ENCODE assay signal across 9 mouse cellular contexts in genomic region chr7:39655709-39656397, GRCm38 (mm10).
DNase-seq lines count a peak whose midpoint lies in the region; ATAC-seq and TF ChIP-seq lines count a peak whose summit lies in the region.
"Had no signal": no experiment of that assay in that cellular context is flagged by ENCODE, and none has a peak within 500 bp of the region (broad histone marks: within the 10 kb centered on the region; RNA-seq: fewer than 3 reads in every experiment).

No protein-coding gene starts in this region.

- H3K4me3 ChIP-seq in heart, embryonic 11.5 days (ENCODE audit: low read depth, low read length), result peak overlapping the region; percentile 44
- peak overlapping the region; percentile 57 for H3K4me3 ChIP-seq in ES-Bruce4 (ENCODE audit: low read depth, low read length)
- H3K4me3 ChIP-seq in forebrain, embryonic 14.5 days (ENCODE audit: low read depth, low read length), result peak overlapping the region; percentile 37
- H3K4me3 ChIP-seq in liver, embryonic 13.5 days (replicated peaks), result peak overlapping the region; percentile 49
- H3K4me3 ChIP-seq in stomach, embryonic 16.5 days (replicated peaks; ENCODE audit: low read length), result peak overlapping the region; percentile 47

- intact Hi-C loops in heart, postnatal 25 days (cut with DNase I), result no loop called here

- H3K4me1 ChIP-seq in heart, embryonic 11.5 days (ENCODE audit: control insufficient read depth, insufficient read depth, low read length), result no peaks in the 10 kb centered on the region; the same call in 1 of the 2 replicates
- no peaks in the 10 kb centered on the region for H3K4me1 ChIP-seq in ES-Bruce4 (ENCODE audit: control insufficient read depth, insufficient read depth, low read length)
- H3K4me1 ChIP-seq in forebrain, embryonic 14.5 days (ENCODE audit: control insufficient read depth, insufficient read depth, low read length), result peaks cover 5% of the 10 kb centered on the region; the same call in 1 of the 2 replicates
- H3K4me1 ChIP-seq in liver, embryonic 13.5 days (replicated peaks), result no peaks in the 10 kb centered on the region
- H3K4me1 ChIP-seq in stomach, embryonic 16.5 days (ENCODE audit: control insufficient read depth, insufficient read depth, low read length), result no peaks in the 10 kb centered on the region

- 0 out of 2 replicates have a peak overlapping the region, but pooled peaks have one; percentile 41 for H3K27ac ChIP-seq in heart, embryonic 11.5 days (ENCODE audit: low read depth, low read length)
- no peak overlapping the region for H3K27ac ChIP-seq in ES-Bruce4 (ENCODE audit: insufficient read depth, low read length)
- H3K27ac ChIP-seq in forebrain, embryonic 14.5 days (ENCODE audit: low read depth, low read length), result peak overlapping the region; percentile 85
- H3K27ac ChIP-seq in liver, embryonic 13.5 days, result no peak overlapping the region
- peak overlapping the region; percentile 52 for H3K27ac ChIP-seq in stomach, embryonic 16.5 days (ENCODE audit: low read length)

- H3K9ac ChIP-seq in heart, embryonic 11.5 days (ENCODE audit: low read depth, low read length), result peak overlapping the region; percentile 75
- peak overlapping the region; percentile 59 for H3K9ac ChIP-seq in ES-Bruce4 (ENCODE audit: low read depth, poor library complexity, severe bottlenecking)
- peak overlapping the region; percentile 77 for H3K9ac ChIP-seq in forebrain, embryonic 14.5 days (ENCODE audit: low read length)
- H3K9ac ChIP-seq in liver, embryonic 13.5 days, result 0 out of 2 replicates have a peak overlapping the region, but pooled peaks have one; percentile 22
- H3K9ac ChIP-seq in stomach, embryonic 16.5 days (ENCODE audit: low read length), result peak overlapping the region; percentile 67

- TF ChIP-seq POLR2A in ES-Bruce4 (IDR thresholded peaks at IDR 0.05; ENCODE audit: insufficient read depth, low read length), result no peak

- H3K27me3 ChIP-seq in heart, embryonic 11.5 days (ENCODE audit: control insufficient read depth, insufficient read depth, low read length), result no peaks in the 10 kb centered on the region
- no peaks in the 10 kb centered on the region for H3K27me3 ChIP-seq in ES-Bruce4 (ENCODE audit: control insufficient read depth, insufficient read depth, low read length, poor library complexity, severe bottlenecking)
- no peaks in the 10 kb centered on the region for H3K27me3 ChIP-seq in forebrain, embryonic 14.5 days (replicated peaks; ENCODE audit: control insufficient read depth, insufficient read depth, low read length)
- no peaks in the 10 kb centered on the region for H3K27me3 ChIP-seq in liver, embryonic 13.5 days
- H3K27me3 ChIP-seq in stomach, embryonic 16.5 days (ENCODE audit: control insufficient read depth, insufficient read depth, low read length), result no peaks in the 10 kb centered on the region

- no peak for TF ChIP-seq CTCF in ES-Bruce4 (IDR thresholded peaks at IDR 0.05; ENCODE audit: low read depth, low read length)

- 30% methylated on average over 13 of the region's 13 CpGs for WGBS in heart, embryonic 11.5 days (ENCODE audit: insufficient replicate concordance)
- 42% methylated on average over 13 of the region's 13 CpGs for WGBS in forebrain, embryonic 14.5 days
- whole genome bisulfite sequencing in liver, embryonic 13.5 days (ENCODE audit: insufficient replicate concordance), result 30% methylated on average over 13 of the region's 13 CpGs
- 31% methylated on average over 13 of the region's 13 CpGs for WGBS in stomach, embryonic 16.5 days

- H3K4me2 ChIP-seq in heart, embryonic 11.5 days, result peak overlapping the region; percentile 71
- H3K4me2 ChIP-seq in forebrain, embryonic 14.5 days (ENCODE audit: low read length), result peak overlapping the region; percentile 65
- H3K4me2 ChIP-seq in liver, embryonic 13.5 days, result peak overlapping the region; percentile 59
- H3K4me2 ChIP-seq in stomach, embryonic 16.5 days (ENCODE audit: low read depth, low read length), result peak overlapping the region; percentile 68

- DNase-seq in heart, postnatal 25 days (ENCODE audit: low spot score), result no peak
- peak; percentile 42 for DNase-seq in forebrain, embryonic 14.5 days (ENCODE audit: low spot score)
- no peak for DNase-seq in liver, embryonic 13.5 days
- DNase-seq in gastrocnemius, postnatal 4 days (ENCODE audit: low spot score in 2 of 2), result no peak
- DNase-seq in spleen, postnatal 4 days (ENCODE audit: low spot score in 2 of 2), result no peak

- no peak for TF ChIP-seq EP300 in ES-Bruce4 (IDR thresholded peaks at IDR 0.05; ENCODE audit: insufficient read depth, low read depth, low read length)

- ATAC-seq in heart, embryonic 11.5 days (replicated peaks; ENCODE audit: insufficient number of reproducible peaks, low FRiP score, low TSS enrichment), result no peak
- peak; percentile 72 for ATAC-seq in forebrain, embryonic 14.5 days
- no peak for ATAC-seq in liver, embryonic 13.5 days (ENCODE audit: low read depth)
- no peak for ATAC-seq in stomach, embryonic 16.5 days (ENCODE audit: insufficient read depth, low FRiP score)

- H3K9me3 ChIP-seq in heart, embryonic 11.5 days (replicated peaks; ENCODE audit: control insufficient read depth, low read length), result no peaks in the 10 kb centered on the region
- no peaks in the 10 kb centered on the region for H3K9me3 ChIP-seq in ES-Bruce4 (replicated peaks; ENCODE audit: control insufficient read depth, insufficient read depth, low read length, poor library complexity, severe bottlenecking)
- no peaks in the 10 kb centered on the region for H3K9me3 ChIP-seq in forebrain, embryonic 14.5 days (replicated peaks; ENCODE audit: control insufficient read depth, low read length)
- no peaks in the 10 kb centered on the region for H3K9me3 ChIP-seq in liver, embryonic 13.5 days (replicated peaks)
- no peaks in the 10 kb centered on the region for H3K9me3 ChIP-seq in stomach, embryonic 16.5 days (replicated peaks; ENCODE audit: control insufficient read depth, low read length)

- H3K36me3 ChIP-seq in heart, embryonic 11.5 days (ENCODE audit: control insufficient read depth, insufficient read depth, low read length), result no peaks in the 10 kb centered on the region
- H3K36me3 ChIP-seq in ES-Bruce4 (ENCODE audit: control insufficient read depth, insufficient read depth, low read length, poor library complexity, severe bottlenecking), result no peaks in the 10 kb centered on the region
- no peaks in the 10 kb centered on the region for H3K36me3 ChIP-seq in forebrain, embryonic 14.5 days (ENCODE audit: control insufficient read depth, insufficient read depth, low read length)
- no peaks in the 10 kb centered on the region for H3K36me3 ChIP-seq in liver, embryonic 13.5 days
- no peaks in the 10 kb centered on the region for H3K36me3 ChIP-seq in stomach, embryonic 16.5 days (ENCODE audit: control insufficient read depth, insufficient read depth, low read length)
- H3K36me3 ChIP-seq: G1E had no signal

Comparison
In these comparisons a context has a peak if more than half of its experiments do, and no peak if none do; other contexts are left out.
1. H3K27ac ChIP-seq: peak in heart, embryonic 11.5 days (single experiment), forebrain, embryonic 14.5 days (single experiment) and stomach, embryonic 16.5 days (single experiment); none in ES-Bruce4 (single experiment) and liver, embryonic 13.5 days (single experiment).
2. H3K9ac ChIP-seq: peak in every context shown above with its lines; median percentile 77 in forebrain, embryonic 14.5 days; 75 in heart, embryonic 11.5 days; 67 in stomach, embryonic 16.5 days; 59 in ES-Bruce4; 22 in liver, embryonic 13.5 days.
3. Peak in every context shown above with its lines, with median percentiles within 50 percentile points of each other: H3K4me2 ChIP-seq and H3K4me3 ChIP-seq.